Mouse (Mus musculus) midbrain, embryonic 16.5 days (tissue): ENCODE measurements around the gene Olfr728. TPM values are rescaled to one million over a fixed set of nuclear protein-coding genes. Genes with fewer than 3 reads are reported as not detected.

Source experiments
- ATAC-seq: fragments of 200-750 bp; cut with Nextera tagmentation; 2 replicates; pipeline ENCODE4 v1.8.0; 2017; ENCODE audit warnings: moderate TSS enrichment
- H3K27ac ChIP-seq: fragments of 300-500 bp; sonication (generic); 2 replicates; pipeline ENCODE4 v1.5.1; 2014; ENCODE audit warnings: mild to moderate bottlenecking, low read length, mixed read lengths
- H3K27me3 ChIP-seq: fragments of 300-500 bp; sonication (generic); 2 replicates; pipeline ENCODE4 v1.6.1; 2014; ENCODE audit warnings: low read depth, low read length, mixed read lengths; ENCODE audit not compliant: control insufficient read depth, insufficient read depth
- H3K36me3 ChIP-seq: fragments of 300-500 bp; sonication (generic); 2 replicates; pipeline ENCODE4 v1.6.1; 2014; ENCODE audit warnings: mild to moderate bottlenecking, low read length, moderate library complexity, mixed read lengths; ENCODE audit not compliant: control insufficient read depth, insufficient read depth
- H3K4me1 ChIP-seq: fragments of 300-500 bp; sonication (generic); 2 replicates; pipeline ENCODE4 v1.6.1; 2014; ENCODE audit warnings: mild to moderate bottlenecking, low read length, mixed read lengths; ENCODE audit not compliant: control insufficient read depth, insufficient read depth
- H3K4me2 ChIP-seq: fragments of 300-500 bp; sonication (generic); 2 replicates; pipeline ENCODE4 v1.6.1; 2014; ENCODE audit warnings: mild to moderate bottlenecking, low read length, mixed read lengths
- H3K4me3 ChIP-seq: fragments of 300-500 bp; sonication (generic); 2 replicates; pipeline ENCODE4 v1.5.1; 2014; ENCODE audit warnings: low read depth, mild to moderate bottlenecking, low read length, moderate library complexity, mixed read lengths
- H3K9ac ChIP-seq: fragments of 300-500 bp; sonication (generic); 2 replicates; pipeline ENCODE4 v1.6.1; 2014; ENCODE audit warnings: low read depth, low read length, mixed read lengths
- H3K9me3 ChIP-seq: fragments of 300-500 bp; sonication (generic); replicated peaks from 2 replicates; pipeline ENCODE4 v1.6.1; 2014; ENCODE audit warnings: mild to moderate bottlenecking, low read length, mixed read lengths; ENCODE audit not compliant: control insufficient read depth, poor library complexity, severe bottlenecking
- WGBS: fragments of 180-500 bp; shearing (Covaris S2); extraction: QIAGEN DNeasy Blood & Tissue Kit; methylation state at CpG from one replicate; pipeline ENCODE4 v1.1.7; 2014; 5-methylcytosine and 5-hydroxymethylcytosine counted together
- polyA plus RNA-seq: library from polyadenylated mRNA; unstranded; fragments of >200 nt; fragmentation: Nextera tagmentation; extraction: Ambion mirVana; gene quantifications from 2 replicates; pipeline ENCODE4 v1.2.1, GENCODE M21; 2015

Gene Olfr728
- polyA plus RNA-seq, result not detected in 2 replicates

GRCm38 (mm10) chr14:50142580-50142979, at the start of gene Olfr728:
Gene Olfr728 (minus strand): TSS chr14:50142680.
- Histone ChIP-seq H3K4me1 (no peaks in the 10 kb centered on the region), H3K9ac (no peak within 1 kb of the TSS), H3K27me3 (no peaks in the 10 kb centered on the region), H3K9me3 (no peaks in the 10 kb centered on the region), H3K27ac (no peak within 1 kb of the TSS), H3K4me2 (no peak within 1 kb of the TSS), H3K4me3 (no peak within 1 kb of the TSS), H3K36me3 (no peaks in the 10 kb centered on the region)
- no peak for ATAC-seq
- WGBS, result 88% methylated on average over 5 of the region's 5 CpGs

- Histone ChIP-seq H3K36me3 (no peaks in the 10 kb centered on the region), H3K9ac (no peak within 1 kb of the TSS), H3K27ac (no peak within 1 kb of the TSS), H3K27me3 (no peaks in the 10 kb centered on the region), H3K9me3 (no peaks in the 10 kb centered on the region), H3K4me2 (no peak within 1 kb of the TSS), H3K4me1 (no peaks in the 10 kb centered on the region), H3K4me3 (no peak within 1 kb of the TSS)
- 55% methylated on average over 1 of the region's 1 CpGs for WGBS
- no peak for ATAC-seq
Measured at GRCm38 (mm10) chr14:50188098-50188497, 45.6 kb upstream of the Olfr728 start, which contains the start of gene Olfr730. Gene Olfr730 (minus strand): TSS chr14:50188198.

GRCm38 (mm10) chr14:50152810-50153209, 10.3 kb upstream of the Olfr728 start, which contains the start of gene Olfr729:
Gene Olfr729 (minus strand): TSS chr14:50152910.
- Histone ChIP-seq H3K4me2 (no peak within 1 kb of the TSS), H3K9me3 (no peaks in the 10 kb centered on the region), H3K36me3 (no peaks in the 10 kb centered on the region), H3K27ac (no peak within 1 kb of the TSS), H3K27me3 (no peaks in the 10 kb centered on the region), H3K4me1 (no peaks in the 10 kb centered on the region), H3K4me3 (no peak within 1 kb of the TSS), H3K9ac (no peak within 1 kb of the TSS)
- ATAC-seq, result no peak

- H3K36me3 ChIP-seq, result no peaks in the 10 kb centered on the region
- H3K4me1 ChIP-seq, result no peaks in the 10 kb centered on the region
- no peak for ATAC-seq
- H3K4me3 ChIP-seq, result no peak within 1 kb of the TSS
- H3K9me3 ChIP-seq, result no peaks in the 10 kb centered on the region
- H3K9ac ChIP-seq, result no peak within 1 kb of the TSS
- no peak within 1 kb of the TSS for H3K4me2 ChIP-seq
- no peaks in the 10 kb centered on the region for H3K27me3 ChIP-seq
- 88% methylated on average over 1 of the region's 1 CpGs for WGBS
- H3K27ac ChIP-seq, result no peak within 1 kb of the TSS
Measured at GRCm38 (mm10) chr14:50122886-50123285, 19.6 kb downstream of the Olfr728 start, which contains the start of gene Olfr727. Gene Olfr727 (plus strand): TSS chr14:50123186.

- 81% methylated on average over 1 of the region's 1 CpGs for WGBS
- Histone ChIP-seq H3K4me2 (no peak within 1 kb of the TSS), H3K9me3 (no peaks in the 10 kb centered on the region), H3K4me1 (no peaks in the 10 kb centered on the region), H3K36me3 (no peaks in the 10 kb centered on the region), H3K27ac (no peak within 1 kb of the TSS), H3K27me3 (no peaks in the 10 kb centered on the region), H3K9ac (no peak within 1 kb of the TSS), H3K4me3 (no peak within 1 kb of the TSS)
- no peak for ATAC-seq
Measured at GRCm38 (mm10) chr14:50090853-50091252, 51.6 kb downstream of the Olfr728 start, which contains the start of gene Olfr726. Gene Olfr726 (minus strand): TSS chr14:50090953.

Other genes starting within 250 kb of the Olfr728 start
- not detected in 2 replicates for gene Olfr722, start 240.7 kb downstream of the Olfr728 start, polyA plus RNA-seq
- gene Olfr723, start 210.9 kb downstream of the Olfr728 start, polyA plus RNA-seq, result not detected in 2 replicates
- not detected in 2 replicates for gene Olfr724, start 179.4 kb downstream of the Olfr728 start, polyA plus RNA-seq
- not detected in 2 replicates for gene Olfr725, start 102.3 kb downstream of the Olfr728 start, polyA plus RNA-seq
- gene Olfr726, start 51.7 kb downstream of the Olfr728 start, polyA plus RNA-seq, result not detected in 2 replicates
- gene Olfr727, start 19.5 kb downstream of the Olfr728 start, polyA plus RNA-seq, result not detected in 2 replicates
- gene Olfr729, start 10.2 kb upstream of the Olfr728 start, polyA plus RNA-seq, result not detected in 2 replicates
- not detected in 2 replicates for gene Olfr730, start 45.5 kb upstream of the Olfr728 start, polyA plus RNA-seq
- not detected in 2 replicates for gene Olfr731, start 99.2 kb upstream of the Olfr728 start, polyA plus RNA-seq
- gene Olfr732, start 141.5 kb upstream of the Olfr728 start, polyA plus RNA-seq, result not detected in 2 replicates
- gene Olfr733, start 158.8 kb upstream of the Olfr728 start, polyA plus RNA-seq, result not detected in 2 replicates
- gene Olfr734, start 184.1 kb upstream of the Olfr728 start, polyA plus RNA-seq, result not detected in 2 replicates
- not detected in 2 replicates for gene Olfr735, start 206.2 kb upstream of the Olfr728 start, polyA plus RNA-seq
- not detected in 2 replicates for gene Tlr11, start 215.2 kb upstream of the Olfr728 start, polyA plus RNA-seq
- gene Olfr736, start 238.5 kb upstream of the Olfr728 start, polyA plus RNA-seq, result not detected in 2 replicates